Mouse (Mus musculus): ENCODE results near the gene Gm42906. TPM values are rescaled to one million over a fixed set of nuclear protein-coding genes. Genes with fewer than 3 reads are reported as not detected.

The Gm42906 gene
- polyA plus RNA-seq, 2 experiments, result not detected

- no peak for ATAC-seq (ENCODE audit: insufficient read depth)
- H3K27me3 ChIP-seq (ENCODE audit: control insufficient read depth, insufficient read depth, low read length), result no peaks in the 10 kb centered on the region
- no peak overlapping the region for H3K27ac ChIP-seq
- no peaks in the 10 kb centered on the region for H3K36me3 ChIP-seq (replicated peaks; ENCODE audit: control insufficient read depth, insufficient read depth, low read depth)
- WGBS (ENCODE audit: insufficient replicate concordance), result 62% methylated on average over 5 of the region's 5 CpGs
- H3K4me2 ChIP-seq (ENCODE audit: low read depth), result no peak overlapping the region
- H3K9me3 ChIP-seq (ENCODE audit: control insufficient read depth, low read length), result no peaks in the 10 kb centered on the region
- no peak for DNase-seq (ENCODE audit: low read depth in 3 of 3, low spot score in 3 of 3)
- no peak for TF ChIP-seq CTCF (IDR thresholded peaks at IDR 0.05; ENCODE audit: low read depth)
- TF ChIP-seq EP300 (IDR thresholded peaks at IDR 0.05; ENCODE audit: low read depth), result no peak
- H3K4me1 ChIP-seq (replicated peaks; ENCODE audit: control insufficient read depth in 2 of 2, insufficient read depth in 2 of 2, low read length in 1 of 2), result no peaks in the 10 kb centered on the region
- H3K4me3 ChIP-seq (ENCODE audit: insufficient read depth in 1 of 2, low read depth in 2 of 2, low read length in 2 of 2), result no peak overlapping the region
- H3K9ac ChIP-seq (replicated peaks), result no peak overlapping the region
Measured at GRCm38 (mm10) chr5:151116192-151116887, 311.6 kb downstream of the Gm42906 start.

GRCm38 (mm10) chr5:151112743-151113142 is 315.2 kb downstream of the Gm42906 start:
- Histone ChIP-seq H3K4me1 (replicated peaks; ENCODE audit: control insufficient read depth in 2 of 2, insufficient read depth in 2 of 2, low read length in 1 of 2) (no peaks in the 10 kb centered on the region), H3K4me2 (ENCODE audit: low read depth) (no peak overlapping the region), H3K27me3 (ENCODE audit: control insufficient read depth, insufficient read depth, low read length) (no peaks in the 10 kb centered on the region), H3K27ac (no peak overlapping the region), H3K9me3 (ENCODE audit: control insufficient read depth, low read length) (no peaks in the 10 kb centered on the region), H3K36me3 (replicated peaks; ENCODE audit: control insufficient read depth, insufficient read depth, low read depth) (no peaks in the 10 kb centered on the region), H3K9ac (replicated peaks) (no peak overlapping the region), H3K4me3 (ENCODE audit: insufficient read depth in 1 of 2, low read depth in 2 of 2, low read length in 2 of 2) (no peak overlapping the region)
- ATAC-seq (ENCODE audit: insufficient read depth) (no peak), DNase-seq (ENCODE audit: low read depth in 3 of 3, low spot score in 3 of 3) (no peak)
- 63% methylated on average over 9 of the region's 9 CpGs for WGBS (ENCODE audit: insufficient replicate concordance)
- TF ChIP-seq EP300 (IDR thresholded peaks at IDR 0.05; ENCODE audit: low read depth), result no peak
- TF ChIP-seq CTCF (IDR thresholded peaks at IDR 0.05; ENCODE audit: low read depth), result no peak

GRCm38 (mm10) chr5:151111080-151111871 is 316.7 kb downstream of the Gm42906 start:
- 62% methylated on average over 7 of the region's 7 CpGs for WGBS (ENCODE audit: insufficient replicate concordance)
- ATAC-seq (ENCODE audit: insufficient read depth) (no peak), DNase-seq (ENCODE audit: low read depth in 3 of 3, low spot score in 3 of 3) (no peak)
- no peak overlapping the region for H3K4me2 ChIP-seq (ENCODE audit: low read depth)
- no peaks in the 10 kb centered on the region for H3K4me1 ChIP-seq (replicated peaks; ENCODE audit: control insufficient read depth in 2 of 2, insufficient read depth in 2 of 2, low read length in 1 of 2)
- no peak overlapping the region for H3K9ac ChIP-seq (replicated peaks)
- no peak for TF ChIP-seq EP300 (IDR thresholded peaks at IDR 0.05; ENCODE audit: low read depth)
- TF ChIP-seq CTCF (IDR thresholded peaks at IDR 0.05; ENCODE audit: low read depth), result no peak
- H3K27me3 ChIP-seq (ENCODE audit: control insufficient read depth, insufficient read depth, low read length), result no peaks in the 10 kb centered on the region
- no peaks in the 10 kb centered on the region for H3K36me3 ChIP-seq (replicated peaks; ENCODE audit: control insufficient read depth, insufficient read depth, low read depth)
- no peak overlapping the region for H3K27ac ChIP-seq
- no peaks in the 10 kb centered on the region for H3K9me3 ChIP-seq (ENCODE audit: control insufficient read depth, low read length)
- no peak overlapping the region for H3K4me3 ChIP-seq (ENCODE audit: insufficient read depth in 1 of 2, low read depth in 2 of 2, low read length in 2 of 2)

GRCm38 (mm10) chr5:151110461-151110908 is 317.5 kb downstream of the Gm42906 start:
- Histone ChIP-seq H3K36me3 (replicated peaks; ENCODE audit: control insufficient read depth, insufficient read depth, low read depth) (no peaks in the 10 kb centered on the region), H3K4me2 (ENCODE audit: low read depth) (no peak overlapping the region), H3K27ac (no peak overlapping the region), H3K27me3 (ENCODE audit: control insufficient read depth, insufficient read depth, low read length) (no peaks in the 10 kb centered on the region), H3K4me3 (ENCODE audit: insufficient read depth in 1 of 2, low read depth in 2 of 2, low read length in 2 of 2) (no peak overlapping the region), H3K4me1 (replicated peaks; ENCODE audit: control insufficient read depth in 2 of 2, insufficient read depth in 2 of 2, low read length in 1 of 2) (no peaks in the 10 kb centered on the region), H3K9ac (replicated peaks) (no peak overlapping the region), H3K9me3 (ENCODE audit: control insufficient read depth, low read length) (no peaks in the 10 kb centered on the region)
- 65% methylated on average over 6 of the region's 6 CpGs for WGBS (ENCODE audit: insufficient replicate concordance)
- DNase-seq (ENCODE audit: low read depth in 3 of 3, low spot score in 3 of 3) (no peak), ATAC-seq (ENCODE audit: insufficient read depth) (no peak)
- TF ChIP-seq CTCF (IDR thresholded peaks at IDR 0.05; ENCODE audit: low read depth) (no peak), EP300 (IDR thresholded peaks at IDR 0.05; ENCODE audit: low read depth) (no peak)

- Histone ChIP-seq H3K9ac (replicated peaks) (no peak overlapping the region), H3K27ac (no peak overlapping the region), H3K27me3 (ENCODE audit: control insufficient read depth, insufficient read depth, low read length) (no peaks in the 10 kb centered on the region), H3K4me1 (replicated peaks; ENCODE audit: control insufficient read depth in 2 of 2, insufficient read depth in 2 of 2, low read length in 1 of 2) (no peaks in the 10 kb centered on the region), H3K9me3 (ENCODE audit: control insufficient read depth, low read length) (no peaks in the 10 kb centered on the region), H3K36me3 (replicated peaks; ENCODE audit: control insufficient read depth, insufficient read depth, low read depth) (no peaks in the 10 kb centered on the region), H3K4me2 (ENCODE audit: low read depth) (no peak overlapping the region), H3K4me3 (ENCODE audit: insufficient read depth in 1 of 2, low read depth in 2 of 2, low read length in 2 of 2) (no peak overlapping the region)
- no peak for ATAC-seq (ENCODE audit: insufficient read depth)
- 39% methylated on average over 2 of the region's 2 CpGs for WGBS (ENCODE audit: insufficient replicate concordance)
- no peak for DNase-seq (ENCODE audit: low read depth in 3 of 3, low spot score in 3 of 3)
- TF ChIP-seq CTCF (IDR thresholded peaks at IDR 0.05; ENCODE audit: low read depth) (no peak), EP300 (IDR thresholded peaks at IDR 0.05; ENCODE audit: low read depth) (no peak)
Measured at GRCm38 (mm10) chr5:151109822-151110221, 318.1 kb downstream of the Gm42906 start.
